20 mouse cellular contexts compared by ENCODE assay signal in the genomic region with DNA sequence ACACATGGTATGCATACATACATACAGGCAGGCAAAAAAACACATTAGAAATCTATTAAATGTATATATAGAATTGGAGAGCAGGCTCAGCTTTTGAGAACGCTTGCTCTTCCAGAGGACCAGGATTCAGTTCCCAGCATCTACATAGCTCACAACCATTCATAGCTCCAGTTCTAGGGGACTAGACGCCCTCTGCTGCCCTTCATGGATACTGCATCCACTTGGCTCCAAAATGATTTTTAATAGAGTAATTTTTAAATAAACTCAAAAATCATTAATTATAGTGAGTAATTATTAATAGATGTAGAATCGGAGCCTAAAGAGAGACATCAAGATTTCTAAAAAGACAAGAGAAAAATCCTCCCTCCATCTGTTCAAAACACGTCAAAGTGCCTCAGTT. TPM values are rescaled to one million over a fixed set of nuclear protein-coding genes. Genes with fewer than 3 reads are reported as not detected.
DNase-seq lines count a peak whose midpoint lies in the region; ATAC-seq and TF ChIP-seq lines count a peak whose summit lies in the region.
"Had no signal": no experiment of that assay in that cellular context is flagged by ENCODE, and none has a peak within 500 bp of the region (broad histone marks: within the 10 kb centered on the region; RNA-seq: fewer than 3 reads in every experiment).

No protein-coding gene starts in this region.

- no peak overlapping the region for H3K4me3 ChIP-seq in forebrain, postnatal 0 days (ENCODE audit: low read depth, low read length)
- H3K4me3 ChIP-seq in forebrain, embryonic 15.5 days = no peak overlapping the region
- no peak overlapping the region for H3K4me3 ChIP-seq in layer of hippocampus, adult 2 months
- H3K4me3 ChIP-seq in midbrain, postnatal 0 days (ENCODE audit: low read depth, low read length) = no peak overlapping the region
- H3K4me3 ChIP-seq in midbrain, embryonic 15.5 days = no peak overlapping the region
- no peak overlapping the region for H3K4me3 ChIP-seq in stomach, postnatal 0 days (ENCODE audit: low read depth, low read length)
- H3K4me3 ChIP-seq: hindbrain, embryonic 10.5 days; kidney, embryonic 15.5 days; liver, embryonic 13.5 days; megakaryocyte, embryonic 14.5 days had no signal

- no peak overlapping the region for H3K27ac ChIP-seq in forebrain, postnatal 0 days (ENCODE audit: low read depth, low read length)
- H3K27ac ChIP-seq in forebrain, embryonic 15.5 days (replicated peaks) = no peak overlapping the region
- no peak overlapping the region for H3K27ac ChIP-seq in layer of hippocampus, adult 2 months
- no peak overlapping the region for H3K27ac ChIP-seq in midbrain, postnatal 0 days (ENCODE audit: low read depth, low read length)
- no peak overlapping the region for H3K27ac ChIP-seq in midbrain, embryonic 15.5 days
- H3K27ac ChIP-seq in stomach, postnatal 0 days (replicated peaks) = no peak overlapping the region
- H3K27ac ChIP-seq: hindbrain, embryonic 10.5 days; kidney, embryonic 15.5 days; liver, embryonic 13.5 days had no signal

- H3K9me3 ChIP-seq in forebrain, postnatal 0 days (ENCODE audit: low read length) = no peaks in the 10 kb centered on the region
- no peaks in the 10 kb centered on the region for H3K9me3 ChIP-seq in forebrain, embryonic 15.5 days
- H3K9me3 ChIP-seq in midbrain, postnatal 0 days (ENCODE audit: low read length) = no peaks in the 10 kb centered on the region
- no peaks in the 10 kb centered on the region for H3K9me3 ChIP-seq in midbrain, embryonic 15.5 days
- no peaks in the 10 kb centered on the region for H3K9me3 ChIP-seq in stomach, postnatal 0 days (ENCODE audit: control insufficient read depth, low read length)
- H3K9me3 ChIP-seq: kidney, embryonic 15.5 days; liver, embryonic 13.5 days; megakaryocyte, embryonic 14.5 days had no signal

- DNase-seq in forebrain, postnatal 0 days = no peak
- no peak for DNase-seq in layer of hippocampus, adult 2 months (ENCODE audit: low spot score in 2 of 2)
- DNase-seq in layer of hippocampus, postnatal 14 days (ENCODE audit: low spot score in 2 of 2) = no peak
- no peak for DNase-seq in midbrain, postnatal 0 days (ENCODE audit: low spot score)
- DNase-seq in stomach, postnatal 0 days (ENCODE audit: low spot score) = no peak
- DNase-seq in cerebellum, postnatal 25 days = no peak
- DNase-seq: adrenal gland, postnatal 25 days; cerebellum, adult 18-20 months; cerebellum, postnatal 36 days; gastrocnemius, postnatal 14 days; left cerebral cortex, postnatal 4 days; liver, embryonic 13.5 days; right cerebral cortex, postnatal 25 days had no signal

- H3K4me1 ChIP-seq in forebrain, postnatal 0 days (ENCODE audit: insufficient read depth) = 0 out of 2 replicates have a peak, but pooled peaks cover 4% of the 10 kb centered on the region
- H3K4me1 ChIP-seq in forebrain, embryonic 15.5 days = peaks cover 11% of the 10 kb centered on the region
- 0 out of 2 replicates have a peak, but pooled peaks cover 4% of the 10 kb centered on the region for H3K4me1 ChIP-seq in midbrain, postnatal 0 days (ENCODE audit: insufficient read depth, low read length)
- peaks cover 12% of the 10 kb centered on the region for H3K4me1 ChIP-seq in midbrain, embryonic 15.5 days
- H3K4me1 ChIP-seq in stomach, postnatal 0 days (replicated peaks; ENCODE audit: control insufficient read depth, insufficient read depth) = no peaks in the 10 kb centered on the region; the same call in 1 of the 2 replicates

- ATAC-seq in forebrain, postnatal 0 days = no peak
- no peak for ATAC-seq in forebrain, embryonic 15.5 days (replicated peaks)
- no peak for ATAC-seq in midbrain, postnatal 0 days (ENCODE audit: low FRiP score)
- ATAC-seq in midbrain, embryonic 15.5 days (replicated peaks) = no peak
- ATAC-seq in stomach, postnatal 0 days (ENCODE audit: low FRiP score, low TSS enrichment) = no peak
- ATAC-seq: midbrain, embryonic 16.5 days; Patski had no signal

- peak; percentile 26; the same call in 1 of the 2 replicates for TF ChIP-seq CTCF in forebrain, postnatal 0 days (IDR thresholded peaks at IDR 0.05; ENCODE audit: low read depth)
- peak; percentile 68 for TF ChIP-seq CTCF in layer of hippocampus, adult 2 months (conservative IDR thresholded peaks at IDR 0.05)
- peak; percentile 45 for TF ChIP-seq CTCF in midbrain, postnatal 0 days (IDR thresholded peaks at IDR 0.05)
- peak; percentile 53 for TF ChIP-seq CTCF in stomach, postnatal 0 days (IDR thresholded peaks at IDR 0.05; ENCODE audit: low read depth)

- WGBS in forebrain, postnatal 0 days = 94% methylated on average over 4 of the region's 4 CpGs
- 93% methylated on average over 4 of the region's 4 CpGs for WGBS in forebrain, embryonic 15.5 days
- WGBS in midbrain, postnatal 0 days = 97% methylated on average over 4 of the region's 4 CpGs
- 92% methylated on average over 4 of the region's 4 CpGs for WGBS in midbrain, embryonic 15.5 days
- 90% methylated on average over 4 of the region's 4 CpGs for WGBS in stomach, postnatal 0 days

- TF ChIP-seq EP300 in stomach, postnatal 0 days (optimal IDR thresholded peaks at IDR 0.05) = no peak

- H3K4me2 ChIP-seq in forebrain, postnatal 0 days (ENCODE audit: low read depth) = no peak overlapping the region
- no peak overlapping the region for H3K4me2 ChIP-seq in forebrain, embryonic 15.5 days (replicated peaks)
- no peak overlapping the region for H3K4me2 ChIP-seq in midbrain, postnatal 0 days (ENCODE audit: low read depth, low read length, poor library complexity, severe bottlenecking)
- no peak overlapping the region for H3K4me2 ChIP-seq in midbrain, embryonic 15.5 days
- no peak overlapping the region for H3K4me2 ChIP-seq in stomach, postnatal 0 days (replicated peaks; ENCODE audit: low read depth)
- H3K4me2 ChIP-seq: kidney, embryonic 15.5 days; liver, embryonic 13.5 days had no signal

- H3K27me3 ChIP-seq in forebrain, postnatal 0 days (ENCODE audit: insufficient read depth, low read length) = no peaks in the 10 kb centered on the region
- H3K27me3 ChIP-seq in forebrain, embryonic 15.5 days = no peaks in the 10 kb centered on the region
- H3K27me3 ChIP-seq in midbrain, postnatal 0 days (ENCODE audit: insufficient read depth, low read length) = no peaks in the 10 kb centered on the region
- no peaks in the 10 kb centered on the region for H3K27me3 ChIP-seq in midbrain, embryonic 15.5 days (replicated peaks)
- no peaks in the 10 kb centered on the region for H3K27me3 ChIP-seq in stomach, postnatal 0 days (ENCODE audit: control insufficient read depth, insufficient read depth, low read length)
- H3K27me3 ChIP-seq: kidney, embryonic 15.5 days; liver, embryonic 13.5 days; megakaryocyte, embryonic 14.5 days; Patski had no signal

- peaks cover 54% of the 10 kb centered on the region for H3K36me3 ChIP-seq in forebrain, postnatal 0 days (ENCODE audit: insufficient read depth)
- peaks cover 62% of the 10 kb centered on the region for H3K36me3 ChIP-seq in forebrain, embryonic 15.5 days
- peaks cover 44% of the 10 kb centered on the region for H3K36me3 ChIP-seq in midbrain, postnatal 0 days (ENCODE audit: insufficient read depth, low read length)
- peaks cover 50% of the 10 kb centered on the region for H3K36me3 ChIP-seq in midbrain, embryonic 15.5 days (replicated peaks)
- peaks cover 29% of the 10 kb centered on the region for H3K36me3 ChIP-seq in stomach, postnatal 0 days (ENCODE audit: control insufficient read depth, insufficient read depth, low read length)

- H3K9ac ChIP-seq in forebrain, postnatal 0 days = no peak overlapping the region
- no peak overlapping the region for H3K9ac ChIP-seq in forebrain, embryonic 15.5 days (replicated peaks)
- no peak overlapping the region for H3K9ac ChIP-seq in midbrain, postnatal 0 days (replicated peaks; ENCODE audit: low read length, poor library complexity, severe bottlenecking)
- H3K9ac ChIP-seq in midbrain, embryonic 15.5 days = no peak overlapping the region
- no peak overlapping the region for H3K9ac ChIP-seq in stomach, postnatal 0 days (ENCODE audit: low read length)
- H3K9ac ChIP-seq: kidney, embryonic 15.5 days; liver, embryonic 13.5 days had no signal

RNA-seq across cellular contexts. Expression of gene Phc3, which starts 6.1 kb away (rescaled TPM):
- total RNA-seq in forebrain, postnatal 0 days (2014; rRNA removed) = 19.8 and 26.2 TPM in 2 replicates
- polyA plus RNA-seq in forebrain, postnatal 0 days (2015; fragmentation: Nextera tagmentation; extraction: Ambion mirVana) = 3.4 and 6.0 TPM in 2 replicates
- 6.9 and 7.4 TPM in 2 replicates for polyA plus RNA-seq in forebrain, embryonic 15.5 days (2015; fragmentation: Nextera tagmentation; extraction: Ambion mirVana)
- 10 to 100 TPM; 43.2 to 45.7 TPM for total RNA-seq in layer of hippocampus, adult 2 months (2021)
- 10 to 100 TPM; 37.0 to 37.9 TPM for total RNA-seq in layer of hippocampus, postnatal 14 days (2021)
- 27.0 and 31.5 TPM in 2 replicates for total RNA-seq in midbrain, postnatal 0 days (2014; rRNA removed)
- polyA plus RNA-seq in midbrain, postnatal 0 days (2015; fragmentation: Nextera tagmentation; extraction: Ambion mirVana) = 5.5 and 6.6 TPM in 2 replicates
- polyA plus RNA-seq in midbrain, embryonic 15.5 days (2015; fragmentation: Nextera tagmentation; extraction: Ambion mirVana) = 8.6 TPM in 2 replicates
- polyA plus RNA-seq in stomach, postnatal 0 days (2015; fragmentation: Nextera tagmentation; extraction: Ambion mirVana) = 3.0 and 3.3 TPM in 2 replicates

RNA-seq across cellular contexts. Expression of gene Prkci, which starts 32.4 kb away (rescaled TPM):
- total RNA-seq in forebrain, postnatal 0 days (2014; rRNA removed) = 37.6 and 41.6 TPM in 2 replicates
- polyA plus RNA-seq in forebrain, postnatal 0 days (2015; fragmentation: Nextera tagmentation; extraction: Ambion mirVana) = 13.6 and 19.5 TPM in 2 replicates
- polyA plus RNA-seq in forebrain, embryonic 15.5 days (2015; fragmentation: Nextera tagmentation; extraction: Ambion mirVana) = 25.7 and 25.9 TPM in 2 replicates
- total RNA-seq in layer of hippocampus, adult 2 months (2021) = 10 to 100 TPM; 60.9 to 65.0 TPM
- 10 to 100 TPM; 56.8 to 59.5 TPM for total RNA-seq in layer of hippocampus, postnatal 14 days (2021)
- 47.0 and 56.7 TPM in 2 replicates for total RNA-seq in midbrain, postnatal 0 days (2014; rRNA removed)
- polyA plus RNA-seq in midbrain, postnatal 0 days (2015; fragmentation: Nextera tagmentation; extraction: Ambion mirVana) = 18.3 and 19.6 TPM in 2 replicates
- 24.8 and 27.3 TPM in 2 replicates for polyA plus RNA-seq in midbrain, embryonic 15.5 days (2015; fragmentation: Nextera tagmentation; extraction: Ambion mirVana)
- 21.2 and 22.1 TPM in 2 replicates for polyA plus RNA-seq in stomach, postnatal 0 days (2015; fragmentation: Nextera tagmentation; extraction: Ambion mirVana)
